Mouse (Mus musculus): ENCODE data around the gene Zfp609.

Gene Zfp609

DNA sequence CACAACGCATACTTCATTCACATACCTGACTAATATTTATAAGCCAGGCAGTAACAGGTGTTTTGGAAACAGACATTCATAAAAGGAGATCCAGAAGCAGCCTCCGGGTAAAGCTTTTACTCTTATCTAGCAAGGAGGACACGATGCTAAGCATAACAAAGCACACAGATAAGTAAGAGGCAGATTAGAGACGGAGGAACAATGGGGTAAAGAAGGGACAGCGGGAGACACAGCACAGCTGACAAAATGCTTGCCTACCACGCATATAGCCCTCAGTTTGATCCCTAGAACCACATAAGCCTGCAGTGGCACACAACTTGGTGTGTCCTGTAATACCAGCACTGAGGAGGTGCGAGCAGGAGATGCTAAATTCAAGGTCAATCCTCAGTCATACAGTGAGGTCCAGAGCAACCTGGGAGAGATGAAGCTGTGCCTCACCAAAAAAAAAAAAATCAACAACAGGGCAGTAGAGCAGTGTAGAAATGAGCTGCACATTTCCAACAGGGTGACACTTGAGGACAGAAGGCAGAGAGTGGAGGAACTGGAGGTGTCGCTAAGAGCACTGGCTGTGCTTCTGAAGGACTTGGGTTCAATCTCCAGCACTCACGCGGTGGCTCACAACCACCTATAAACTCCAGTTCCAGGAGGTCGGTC, 56.2 kb downstream of the Zfp609 start:
- DNase-seq (ENCODE audit: low read depth, low spot score): peak; percentile 51

DNA sequence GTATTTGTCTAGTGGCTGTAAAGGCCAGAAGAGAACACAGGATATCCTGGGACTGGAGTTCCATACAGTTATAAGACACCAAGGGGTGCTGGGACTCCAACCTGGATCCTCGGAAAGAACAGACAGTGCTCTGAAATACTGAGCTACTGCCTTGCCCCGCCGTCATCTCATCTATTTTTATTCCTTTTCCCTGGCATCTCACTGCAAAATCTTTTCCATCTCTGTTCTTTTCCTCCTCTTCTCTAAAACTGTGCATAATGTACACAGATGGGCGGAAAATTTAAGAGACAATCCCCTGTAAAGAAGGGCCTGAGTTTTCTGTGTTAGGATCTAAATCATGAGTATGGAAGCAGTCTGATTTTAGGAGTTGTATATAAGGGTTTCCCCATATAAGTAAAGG, 64.6 kb downstream of the Zfp609 start:
- no peak for DNase-seq (ENCODE audit: low read depth, low spot score)

DNA sequence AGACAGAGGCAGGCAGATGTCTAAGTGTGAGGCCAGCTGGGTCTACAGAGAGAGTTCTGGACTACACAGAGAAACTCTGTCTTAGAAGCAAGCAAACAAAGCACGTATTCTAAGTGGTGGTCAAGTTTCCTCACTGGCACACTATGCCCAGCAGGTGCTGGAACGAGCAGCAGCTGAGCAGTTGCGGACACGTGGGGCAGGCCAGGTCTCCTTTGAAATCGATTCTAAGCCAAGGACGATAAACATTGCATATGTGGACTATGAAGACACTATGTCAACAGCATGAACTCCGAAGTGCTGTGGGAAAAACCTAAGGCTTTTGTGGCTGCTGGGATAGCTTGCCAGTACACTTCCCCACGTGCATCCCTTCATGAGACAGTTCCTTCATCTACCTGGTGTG, 67.4 kb downstream of the Zfp609 start:
- no peak for DNase-seq (ENCODE audit: low read depth, low spot score)

DNA sequence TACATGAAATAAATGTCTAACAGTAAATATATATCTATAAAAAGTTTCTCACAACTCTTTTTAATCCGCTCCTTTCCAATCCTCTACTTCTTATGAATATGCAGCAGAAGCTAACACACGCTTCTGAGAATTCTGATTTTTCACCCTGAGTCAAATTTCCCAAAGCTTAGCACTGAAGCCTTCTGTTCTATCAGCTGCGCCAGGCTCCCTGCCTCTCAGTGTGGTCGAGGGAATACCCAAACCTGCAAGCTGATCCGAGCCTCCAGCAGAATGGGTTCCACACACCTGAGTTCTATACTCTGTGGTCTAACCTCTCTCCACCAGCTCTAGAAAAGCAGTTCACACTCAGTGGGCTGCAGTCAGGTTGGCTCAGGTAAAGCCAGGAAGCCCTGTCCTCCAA, 68.1 kb downstream of the Zfp609 start:
- DNase-seq (ENCODE audit: low read depth, low spot score): no peak

DNA sequence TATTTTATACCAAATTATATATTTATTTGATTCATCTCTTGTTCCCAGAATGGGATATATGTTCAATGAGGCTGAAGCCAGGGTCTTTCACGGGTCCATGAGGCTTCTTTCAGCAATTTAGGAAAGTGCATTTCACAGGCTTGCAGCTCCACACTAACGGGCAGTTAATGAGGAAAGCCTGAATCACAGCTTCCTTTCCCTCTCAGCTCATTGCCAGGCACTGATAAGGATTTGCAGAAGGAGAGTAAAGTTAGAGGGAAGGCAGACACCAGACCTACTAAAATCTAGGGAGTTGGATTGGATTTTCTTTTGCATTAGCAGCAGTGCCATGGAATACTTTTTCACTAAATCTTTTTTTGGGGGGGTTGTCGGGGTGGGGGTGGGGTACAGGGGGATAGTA, 69.5 kb downstream of the Zfp609 start:
- no peak for DNase-seq (ENCODE audit: low read depth, low spot score)

DNA sequence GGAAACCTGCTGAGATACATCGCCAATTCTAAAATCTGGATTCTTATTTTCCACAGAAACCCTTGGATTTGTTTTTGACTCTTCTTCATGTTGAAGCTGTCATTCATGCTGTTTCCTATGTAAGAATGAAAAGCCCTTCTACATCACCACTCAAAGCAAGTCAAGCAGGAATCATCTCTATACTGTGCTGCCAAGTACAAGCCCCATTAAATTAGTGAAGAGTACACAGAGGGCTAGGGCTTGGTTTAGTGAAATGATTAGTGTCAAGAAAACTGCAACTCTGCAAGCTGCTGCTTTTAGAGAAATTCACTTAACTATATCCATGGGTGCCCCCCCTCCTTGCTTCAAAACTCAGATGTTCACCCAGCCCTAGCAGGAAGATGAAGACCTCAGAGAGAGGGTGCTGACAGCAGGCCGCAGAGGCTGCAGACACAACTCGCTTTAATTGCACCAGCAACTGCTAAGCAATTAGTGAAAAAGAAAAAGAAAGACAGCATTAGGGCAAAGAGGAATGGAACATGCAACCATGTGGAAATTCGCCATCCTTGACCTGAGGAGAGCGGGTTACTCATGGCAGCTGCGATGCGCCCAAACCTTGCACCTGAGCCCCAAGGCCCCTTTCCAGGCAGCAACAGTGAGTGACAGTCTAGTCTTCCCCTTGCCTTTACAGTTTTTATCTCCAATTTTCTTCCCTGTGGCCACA, 71.5 kb downstream of the Zfp609 start:
- no peak for DNase-seq (ENCODE audit: low read depth, low spot score)

DNA sequence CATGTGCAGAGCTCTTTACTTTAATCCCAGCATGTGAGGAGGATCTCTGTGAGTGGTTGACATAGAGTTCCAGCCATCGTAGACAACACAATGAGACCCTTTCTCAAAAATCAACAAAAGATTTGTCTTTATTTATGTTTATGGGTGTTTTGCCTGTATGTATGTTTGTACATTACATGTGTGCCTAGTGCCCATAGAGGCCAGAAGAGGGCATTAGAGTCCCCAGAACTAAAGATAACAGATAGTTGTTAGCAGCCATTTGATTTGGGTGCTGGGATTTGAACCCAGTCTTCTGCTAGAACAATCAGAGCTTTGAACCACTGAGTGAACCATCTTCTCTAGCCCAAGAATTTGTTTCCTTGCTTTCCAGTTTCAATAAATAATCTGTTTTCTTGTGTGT, 72.2 kb downstream of the Zfp609 start:
- DNase-seq (ENCODE audit: low read depth, low spot score): no peak

DNA sequence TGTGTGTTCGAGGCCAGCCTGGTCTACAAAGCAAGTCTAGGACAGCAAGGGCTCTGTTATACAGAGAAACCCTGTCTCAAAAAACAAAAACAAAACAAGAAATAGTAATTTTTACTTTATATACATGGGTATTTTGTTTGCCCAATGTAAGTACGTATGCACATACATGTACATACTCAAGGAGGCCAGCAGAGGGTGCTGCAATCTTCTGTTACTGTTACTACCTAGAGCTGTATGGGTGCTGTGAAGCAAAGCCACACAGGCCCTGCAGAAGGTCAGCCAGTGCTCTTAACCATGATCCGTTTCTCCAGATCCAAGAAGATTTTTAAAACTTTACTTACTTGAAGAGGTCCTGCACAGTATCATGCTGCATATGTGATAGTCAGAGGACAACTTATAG, 74.7 kb downstream of the Zfp609 start:
- DNase-seq (ENCODE audit: low read depth, low spot score): peak; percentile 72

DNA sequence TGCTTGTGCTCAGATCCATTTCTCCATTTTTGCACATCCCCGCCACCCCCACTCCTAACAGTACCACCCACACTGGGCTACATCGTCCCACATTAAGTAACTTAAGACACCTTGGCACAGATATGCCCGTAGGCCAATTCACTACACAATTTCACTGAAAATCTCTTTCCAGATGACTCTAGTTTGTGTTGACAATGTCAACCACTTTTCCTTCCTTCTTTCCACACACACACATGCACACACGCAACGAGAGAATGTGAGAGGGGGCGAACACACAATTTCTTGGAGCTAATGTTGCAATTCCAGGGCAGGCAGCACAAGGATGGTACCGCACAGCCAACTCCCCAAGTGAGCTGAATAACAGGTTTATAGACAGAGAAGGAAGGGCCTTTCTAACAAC, 75.5 kb downstream of the Zfp609 start:
- DNase-seq (ENCODE audit: low read depth, low spot score): no peak

DNA sequence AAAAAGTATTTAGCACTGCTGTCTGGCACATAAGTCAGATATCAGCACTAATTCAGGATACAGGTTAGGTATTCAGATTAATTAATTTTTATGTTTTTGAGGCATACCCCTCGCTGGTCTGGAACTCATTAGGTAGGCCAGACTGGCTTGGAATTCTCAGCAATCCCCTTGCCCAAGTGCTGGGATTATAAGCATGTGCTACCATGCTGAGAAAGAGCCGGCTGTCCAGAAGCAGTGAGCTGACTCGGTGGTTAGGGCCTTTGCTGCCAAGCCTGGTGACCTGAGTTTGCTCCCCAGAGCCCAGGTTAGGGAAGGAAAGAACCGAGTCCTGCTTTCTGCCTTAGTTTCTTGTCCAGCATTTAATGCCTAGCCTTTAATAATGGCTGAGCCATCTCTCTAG, 79.3 kb downstream of the Zfp609 start:
- no peak for DNase-seq (ENCODE audit: low read depth, low spot score)

DNA sequence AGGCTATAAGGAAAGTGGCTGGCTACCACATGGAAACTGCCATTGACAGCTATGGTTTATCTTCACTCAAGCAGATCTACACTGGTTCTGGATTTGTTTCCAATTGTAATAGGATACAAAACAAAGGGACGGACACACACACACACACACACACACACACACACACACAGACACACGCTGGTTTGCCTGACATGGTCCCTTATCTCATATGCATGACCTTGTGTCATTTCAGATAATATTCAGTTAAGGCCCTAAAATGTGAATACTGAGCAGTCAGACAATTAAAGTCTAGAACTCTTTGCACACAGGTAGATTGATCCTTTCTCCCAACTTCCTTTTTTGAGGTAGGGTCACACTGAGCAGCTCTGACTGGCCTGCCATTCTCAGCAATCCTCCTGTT, 80.9 kb downstream of the Zfp609 start:
- no peak for DNase-seq (ENCODE audit: low read depth, low spot score)

DNA sequence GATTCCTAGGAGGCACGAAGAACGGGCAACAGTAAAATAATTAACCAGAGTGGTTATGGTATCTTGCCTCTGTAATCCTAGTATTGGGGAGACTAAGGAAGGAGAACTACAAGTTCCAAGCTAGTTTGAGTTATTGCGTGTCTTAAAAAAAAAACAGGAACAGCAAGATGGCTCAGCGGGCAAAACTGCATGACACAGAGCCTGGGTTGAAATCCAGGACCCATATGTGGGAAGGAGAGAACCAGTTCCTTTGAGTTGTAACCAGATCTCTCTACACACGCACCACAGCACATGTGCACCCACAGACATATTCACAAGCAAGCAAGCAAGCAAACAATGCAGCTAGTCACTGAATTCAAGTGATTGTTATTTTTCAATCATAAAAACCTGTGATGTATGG, 81.9 kb downstream of the Zfp609 start:
- no peak for DNase-seq (ENCODE audit: low read depth, low spot score)

DNA sequence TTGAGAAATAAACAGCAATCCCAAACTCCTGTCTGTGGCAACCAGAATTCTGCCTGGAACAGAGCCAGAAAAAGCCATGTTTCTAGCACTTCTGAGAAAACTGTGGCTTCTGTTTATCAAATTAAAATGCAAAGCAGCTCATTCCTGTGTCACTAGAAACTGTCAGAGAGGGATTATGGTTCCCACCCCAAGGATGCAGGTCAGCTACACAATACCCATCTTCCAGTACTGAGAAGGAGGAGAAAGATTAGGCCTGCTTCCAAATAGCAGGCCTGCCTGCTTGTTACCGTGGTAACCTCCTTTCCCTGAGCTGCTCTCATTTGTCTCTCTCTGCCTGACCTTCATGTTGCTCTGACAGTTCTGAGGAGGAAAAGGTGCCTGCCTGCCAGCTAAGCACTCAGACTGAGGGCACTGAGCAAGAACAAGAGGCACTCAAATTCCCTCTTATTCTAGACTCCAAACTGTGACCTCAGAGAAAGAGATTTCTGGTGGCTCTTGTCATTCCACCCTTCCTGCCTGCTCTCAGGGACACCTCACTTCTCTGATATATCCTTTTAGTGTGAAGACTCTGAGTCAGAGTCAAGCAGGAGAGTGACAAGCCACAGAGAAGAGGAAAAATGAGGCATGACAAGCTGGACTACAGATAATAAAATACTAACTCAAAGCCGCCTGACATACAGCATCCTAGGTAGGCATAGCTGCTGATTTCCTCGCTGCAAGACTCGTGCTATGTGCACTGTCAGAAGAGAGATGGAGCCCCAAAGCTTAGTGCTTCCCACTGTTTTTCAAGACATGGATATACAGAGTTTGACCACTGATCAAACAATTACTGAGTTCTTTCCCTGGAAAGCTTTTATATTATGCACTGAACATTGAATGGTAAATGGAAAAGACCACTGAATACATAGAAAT, 82.9 kb downstream of the Zfp609 start:
- no peak for DNase-seq (ENCODE audit: low read depth, low spot score)

DNA sequence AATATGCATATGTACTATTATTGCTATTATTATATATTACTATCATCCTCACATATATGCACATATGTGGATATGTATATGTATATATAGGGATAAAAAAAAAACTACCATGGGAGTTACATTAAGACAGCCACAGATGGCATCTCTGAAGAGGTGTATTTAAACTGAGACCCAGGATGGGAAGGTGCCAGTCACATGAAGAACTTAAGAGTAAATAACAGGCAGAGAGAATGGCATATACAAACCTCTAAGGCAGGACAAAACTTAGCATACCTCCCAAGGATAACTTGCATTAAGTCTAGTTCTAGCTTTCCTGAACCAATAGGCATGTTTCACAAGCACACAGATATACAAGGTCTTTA, 83.6 kb downstream of the Zfp609 start:
- no peak for DNase-seq (ENCODE audit: low read depth, low spot score)

DNA sequence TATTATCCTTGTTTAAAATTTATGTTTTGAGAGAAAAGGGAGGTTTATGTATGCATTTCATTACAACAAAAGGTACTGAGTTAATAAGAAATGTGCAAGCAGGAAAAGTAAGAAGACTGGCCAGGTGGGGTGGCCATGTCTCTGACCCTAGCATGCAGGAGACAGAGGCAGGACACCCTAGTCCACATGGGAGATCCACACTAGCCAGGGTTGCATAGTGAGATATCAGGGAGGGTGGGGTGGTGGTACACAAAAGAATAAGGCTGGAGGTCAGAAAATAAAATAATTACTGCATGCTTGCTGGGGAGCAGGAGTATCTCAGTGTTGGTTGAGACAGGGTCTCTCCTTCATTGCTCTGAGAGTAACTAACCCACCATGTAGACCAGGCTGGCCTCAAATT, 84.0 kb downstream of the Zfp609 start:
- DNase-seq (ENCODE audit: low read depth, low spot score): no peak

DNA sequence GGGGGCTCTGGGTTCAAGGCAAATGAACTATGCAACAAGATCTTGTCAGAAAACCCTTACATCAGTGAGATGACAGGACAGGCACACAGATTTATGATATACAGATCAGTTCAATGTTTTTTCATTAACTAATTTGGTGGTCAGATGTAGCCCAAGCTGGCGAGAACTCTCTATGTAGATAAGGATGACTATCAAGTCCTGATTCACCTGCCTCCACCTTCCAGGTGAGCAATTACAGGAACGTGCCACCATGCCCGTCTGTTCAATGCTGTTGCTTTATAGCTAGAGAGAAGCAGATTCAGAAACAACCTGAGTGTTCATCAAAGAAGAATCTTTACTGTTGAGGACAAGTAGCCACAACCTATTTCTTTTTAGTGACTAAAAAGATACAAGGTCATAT, 84.6 kb downstream of the Zfp609 start:
- DNase-seq (ENCODE audit: low read depth, low spot score): no peak

DNA sequence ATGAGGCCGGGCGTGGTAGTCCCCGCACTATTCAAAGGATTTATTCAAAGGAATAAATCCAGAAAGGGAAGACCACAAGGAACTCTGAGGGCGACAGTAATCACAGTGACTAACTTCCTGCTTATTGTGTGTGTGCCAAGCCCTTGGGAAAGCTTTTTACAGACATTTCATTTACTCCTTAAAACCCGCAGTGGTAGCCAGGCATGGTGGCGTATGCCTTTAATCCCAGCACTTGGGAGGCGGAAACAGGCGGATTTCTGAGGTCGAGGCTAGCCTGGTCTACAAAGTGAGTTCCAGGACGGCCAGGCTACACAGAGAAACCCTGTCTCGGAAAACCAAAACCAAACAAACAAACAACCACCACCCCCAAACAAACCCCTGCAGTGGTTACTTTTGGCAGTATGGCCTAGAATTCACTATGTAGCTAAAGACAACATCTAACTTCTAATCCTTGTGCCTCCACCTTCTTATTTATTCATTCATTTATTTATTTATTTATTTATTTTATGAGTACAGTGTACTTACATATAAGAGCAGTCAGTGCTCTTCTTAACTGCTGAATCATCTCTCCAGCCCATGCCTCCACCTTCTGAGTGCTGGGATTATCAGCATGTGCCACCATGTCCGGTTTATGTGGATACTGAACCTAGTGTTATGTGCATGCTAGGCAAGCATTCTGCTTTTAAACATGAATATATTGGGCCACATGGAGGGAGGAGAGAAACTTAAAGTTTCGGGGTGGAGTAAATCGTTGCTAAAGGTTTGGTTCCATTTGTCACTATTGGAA, 86.1 kb downstream of the Zfp609 start:
- DNase-seq (ENCODE audit: low read depth, low spot score): peak; percentile 20

DNA sequence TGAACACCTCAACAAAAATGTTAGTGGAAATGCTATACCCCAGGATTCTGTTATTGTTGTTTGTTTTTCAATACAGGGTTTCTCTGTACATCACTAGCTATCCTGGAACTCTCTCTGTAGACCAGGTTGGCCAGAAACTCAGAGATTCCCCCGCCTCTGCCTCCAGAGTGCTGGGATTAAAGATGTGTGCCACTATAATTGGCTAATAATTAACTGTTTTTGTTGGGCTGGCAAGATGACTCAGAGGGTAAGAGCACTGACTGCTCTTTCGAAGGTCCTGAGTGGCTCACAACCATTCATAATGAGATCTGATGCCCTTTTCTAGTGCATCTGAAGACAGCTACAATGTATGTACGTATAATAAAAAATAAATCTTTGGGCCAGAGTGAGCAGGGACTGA, 92.4 kb downstream of the Zfp609 start:
- DNase-seq (ENCODE audit: low read depth, low spot score): no peak

DNA sequence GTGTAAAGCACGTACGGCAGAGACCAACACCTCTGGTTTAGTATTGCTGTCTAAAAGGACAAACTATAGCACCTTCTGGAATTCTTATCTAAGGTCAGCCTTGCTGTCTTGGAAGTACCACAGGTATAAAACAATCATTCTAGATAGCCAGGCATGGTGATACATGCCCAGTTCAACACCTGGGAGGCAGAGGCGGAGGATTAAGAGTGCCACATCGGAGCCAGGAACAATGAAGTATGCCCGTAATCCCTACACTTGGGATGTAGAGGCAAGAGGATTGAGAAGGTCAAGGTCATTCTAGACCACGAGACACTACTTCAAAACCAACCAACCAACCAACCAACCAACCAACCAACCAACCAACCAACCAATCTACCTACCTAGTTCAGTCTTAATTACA, 98.8 kb downstream of the Zfp609 start:
- no peak for DNase-seq (ENCODE audit: low read depth, low spot score)

DNA sequence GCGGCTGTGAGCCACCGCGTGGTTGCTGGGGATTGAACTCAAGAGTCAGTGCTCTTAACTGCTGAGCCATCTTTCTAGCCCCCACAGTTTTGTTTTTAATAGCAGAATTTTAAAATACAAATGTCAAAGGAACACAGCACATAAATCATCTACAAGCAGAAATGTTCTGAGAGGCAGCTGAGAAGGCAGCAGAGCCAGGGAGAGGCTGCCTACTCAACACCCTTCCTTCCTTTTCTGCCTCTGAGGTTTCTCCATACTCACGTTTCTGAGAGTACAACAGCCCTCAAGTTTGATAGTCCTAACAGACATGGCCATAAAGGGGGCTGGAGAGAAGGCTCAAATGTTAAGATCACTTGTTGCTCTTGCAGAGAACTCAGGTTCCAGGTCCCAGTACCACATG, 99.9 kb downstream of the Zfp609 start:
- DNase-seq (ENCODE audit: low read depth, low spot score): no peak

DNA sequence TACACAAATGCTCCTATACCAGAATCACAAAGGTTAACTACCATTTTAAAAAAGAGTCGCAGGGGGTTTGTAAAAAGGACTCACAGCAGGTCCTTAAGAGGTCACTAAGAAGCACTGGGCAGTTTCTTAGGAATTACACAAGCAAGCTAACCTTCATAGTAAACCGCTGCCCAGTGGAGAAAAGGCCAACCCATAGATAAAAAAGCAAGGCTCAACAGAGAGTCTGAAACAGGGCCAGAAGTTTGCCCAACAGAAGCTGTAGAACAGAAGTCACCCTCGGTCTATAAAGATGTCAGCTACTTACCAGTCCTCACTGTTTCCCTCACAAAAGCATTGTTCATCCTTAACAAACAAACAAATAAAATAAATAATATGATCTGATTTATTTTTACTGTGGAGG, 100.9 kb downstream of the Zfp609 start:
- no peak for DNase-seq (ENCODE audit: low read depth, low spot score)

DNA sequence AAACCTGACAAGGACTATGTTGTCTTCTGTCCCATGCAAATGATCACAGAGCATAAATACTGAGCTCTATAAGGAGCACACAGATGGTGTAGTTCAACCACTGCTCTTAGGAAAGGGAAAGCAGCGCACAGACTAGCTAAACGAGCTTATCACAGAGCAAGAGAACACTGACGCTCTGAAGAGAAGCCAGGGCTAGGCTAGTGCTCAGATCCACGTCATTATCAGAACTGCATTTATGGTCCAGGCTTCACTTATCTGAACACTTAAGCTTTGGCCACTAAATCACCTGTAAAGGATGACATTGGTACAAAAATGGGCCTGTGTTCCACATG, 102.1 kb downstream of the Zfp609 start:
- DNase-seq (ENCODE audit: low read depth, low spot score): no peak
